Mouse (Mus musculus): ENCODE measurements around the gene Gm20696. TPM values are rescaled to one million over a fixed set of nuclear protein-coding genes. Genes with fewer than 3 reads are reported as not detected.

Gm20696 gene
- polyA plus RNA-seq, 1 experiment from 2014 or later = 2.5 TPM

DNA sequence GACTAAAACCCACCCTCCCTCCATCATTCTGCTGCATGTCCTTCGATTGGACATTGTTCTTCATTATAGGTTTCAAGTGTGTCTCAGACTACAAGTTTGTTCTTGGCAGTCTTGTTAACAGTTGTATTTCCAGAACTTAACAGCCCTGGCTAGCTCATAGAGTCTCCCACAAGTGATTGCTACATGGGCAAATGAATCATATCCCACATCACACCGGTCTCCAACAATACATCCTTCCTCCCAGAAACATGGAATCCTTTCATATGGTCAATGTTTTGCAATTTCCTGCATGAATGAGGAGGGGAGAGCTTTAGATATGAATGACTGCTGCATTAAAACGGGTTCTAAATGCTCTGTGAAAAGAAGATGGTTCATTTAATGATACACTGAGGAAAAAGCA lies 322.8 kb downstream of the Gm20696 start:
- Histone ChIP-seq H3K27me3 (ENCODE audit: control insufficient read depth, insufficient read depth, low read length) (no peaks in the 10 kb centered on the region), H3K4me3 (ENCODE audit: low read depth, low read length) (no peak overlapping the region), H3K27ac (replicated peaks; ENCODE audit: low read depth, low read length) (no peak overlapping the region), H3K9me3 (replicated peaks; ENCODE audit: control insufficient read depth, low read length) (no peaks in the 10 kb centered on the region), H3K4me1 (ENCODE audit: control insufficient read depth, insufficient read depth, low read length) (peaks cover 2% of the 10 kb centered on the region; the same call in 1 of the 2 replicates), H3K36me3 (replicated peaks; ENCODE audit: control insufficient read depth, insufficient read depth, low read depth, low read length) (no peaks in the 10 kb centered on the region), H3K4me2 (ENCODE audit: low read depth, low read length) (no peak overlapping the region), H3K9ac (replicated peaks; ENCODE audit: low read length) (no peak overlapping the region)
- ATAC-seq (replicated peaks; ENCODE audit: insufficient number of reproducible peaks, low FRiP score, low TSS enrichment, low read depth) = no peak
- WGBS = 86% methylated on average over 3 of the region's 3 CpGs
- DNase-seq (ENCODE audit: low spot score) = no peak

DNA sequence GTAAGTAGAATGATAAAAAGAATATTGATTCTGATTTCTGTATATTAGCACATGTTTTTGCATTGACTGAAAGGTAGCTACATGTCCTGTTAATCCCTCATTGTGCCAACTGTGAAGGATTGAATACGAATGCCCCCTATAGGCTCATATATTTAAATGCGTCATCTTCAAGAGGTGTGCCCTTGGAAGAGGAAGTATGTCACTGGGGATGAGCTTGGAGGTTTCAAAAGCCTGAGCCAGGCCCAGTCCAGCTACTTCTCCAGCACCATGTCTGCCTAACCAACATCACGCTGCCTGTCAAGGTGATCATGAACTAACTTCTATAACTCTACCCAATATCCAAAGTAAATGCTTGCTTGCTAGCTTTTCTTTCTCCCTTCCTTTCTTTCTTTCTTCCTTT lies 324.2 kb downstream of the Gm20696 start:
- peaks cover 2% of the 10 kb centered on the region; the same call in 1 of the 2 replicates for H3K4me1 ChIP-seq (ENCODE audit: control insufficient read depth, insufficient read depth, low read length)
- ATAC-seq (replicated peaks; ENCODE audit: insufficient number of reproducible peaks, low FRiP score, low TSS enrichment, low read depth) = no peak
- no peak overlapping the region for H3K9ac ChIP-seq (replicated peaks; ENCODE audit: low read length)
- 97% methylated on average over 3 of the region's 3 CpGs for WGBS
- H3K27ac ChIP-seq (replicated peaks; ENCODE audit: low read depth, low read length) = no peak overlapping the region
- H3K27me3 ChIP-seq (ENCODE audit: control insufficient read depth, insufficient read depth, low read length) = no peaks in the 10 kb centered on the region
- H3K36me3 ChIP-seq (replicated peaks; ENCODE audit: control insufficient read depth, insufficient read depth, low read depth, low read length) = no peaks in the 10 kb centered on the region
- no peak overlapping the region for H3K4me2 ChIP-seq (ENCODE audit: low read depth, low read length)
- no peak overlapping the region for H3K4me3 ChIP-seq (ENCODE audit: low read depth, low read length)
- no peak for DNase-seq (ENCODE audit: low spot score)
- no peaks in the 10 kb centered on the region for H3K9me3 ChIP-seq (replicated peaks; ENCODE audit: control insufficient read depth, low read length)

DNA sequence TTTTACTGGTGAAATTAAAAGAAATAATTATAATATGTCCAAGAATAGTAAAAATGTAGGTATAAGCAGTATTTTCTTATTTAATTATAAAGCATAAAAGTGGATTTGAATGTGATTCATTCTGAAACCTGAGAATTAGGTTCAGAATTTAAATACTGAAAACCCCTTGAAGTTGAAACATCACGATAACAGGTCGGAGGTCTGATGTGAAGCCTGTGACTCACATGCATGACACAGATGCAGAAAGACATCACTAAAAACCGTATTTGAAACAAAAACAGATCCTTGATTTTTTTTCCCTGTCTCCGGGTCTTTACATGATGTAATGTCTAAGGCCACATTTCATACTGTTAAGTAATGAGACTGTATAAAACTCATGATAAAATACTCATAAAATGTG lies 325.7 kb downstream of the Gm20696 start:
- no peak overlapping the region for H3K27ac ChIP-seq (replicated peaks; ENCODE audit: low read depth, low read length)
- no peaks in the 10 kb centered on the region for H3K36me3 ChIP-seq (replicated peaks; ENCODE audit: control insufficient read depth, insufficient read depth, low read depth, low read length)
- no peak overlapping the region for H3K4me2 ChIP-seq (ENCODE audit: low read depth, low read length)
- DNase-seq (ENCODE audit: low spot score) (no peak), ATAC-seq (replicated peaks; ENCODE audit: insufficient number of reproducible peaks, low FRiP score, low TSS enrichment, low read depth) (no peak)
- H3K9ac ChIP-seq (replicated peaks; ENCODE audit: low read length) = no peak overlapping the region
- no peaks in the 10 kb centered on the region for H3K9me3 ChIP-seq (replicated peaks; ENCODE audit: control insufficient read depth, low read length)
- no peaks in the 10 kb centered on the region for H3K27me3 ChIP-seq (ENCODE audit: control insufficient read depth, insufficient read depth, low read length)
- peaks cover 2% of the 10 kb centered on the region; the same call in 1 of the 2 replicates for H3K4me1 ChIP-seq (ENCODE audit: control insufficient read depth, insufficient read depth, low read length)
- no peak overlapping the region for H3K4me3 ChIP-seq (ENCODE audit: low read depth, low read length)
- 73% methylated on average over 4 of the region's 4 CpGs for WGBS

DNA sequence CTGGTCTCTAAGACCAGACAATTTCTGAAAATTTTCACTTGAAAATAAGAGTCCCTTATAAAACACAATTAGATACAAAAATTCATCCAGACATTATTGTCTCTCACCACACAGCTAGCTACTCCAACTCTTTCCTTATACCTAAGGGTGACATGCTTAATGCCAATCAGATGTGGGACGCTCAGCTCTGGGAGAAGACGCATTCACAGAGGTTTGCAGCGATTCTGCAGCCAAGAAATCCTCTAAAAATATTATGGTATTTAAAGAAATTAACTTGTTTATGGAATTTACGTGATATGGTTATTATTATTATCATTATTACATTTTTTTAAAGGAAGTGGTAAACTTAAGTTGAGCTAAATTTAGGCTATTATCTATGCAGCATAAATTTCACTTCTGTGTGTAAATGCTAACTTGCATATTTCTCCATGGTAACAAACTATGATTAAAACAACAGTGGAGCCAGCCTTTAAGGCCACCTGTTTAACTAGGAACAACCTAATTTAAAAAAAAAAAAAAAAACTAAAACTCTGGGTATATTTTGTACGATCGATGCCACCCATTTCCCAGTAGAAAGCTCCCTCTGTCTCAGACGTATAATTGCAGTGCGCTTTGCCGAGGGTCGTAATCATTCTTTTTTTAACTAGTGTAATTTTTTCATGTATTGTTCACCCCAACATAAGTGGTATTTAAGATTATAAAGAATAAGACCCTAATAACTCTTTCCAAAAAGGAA lies 326.4 kb downstream of the Gm20696 start:
- WGBS = 64% methylated on average over 10 of the region's 10 CpGs
- no peak overlapping the region for H3K4me3 ChIP-seq (ENCODE audit: low read depth, low read length)
- H3K4me2 ChIP-seq (ENCODE audit: low read depth, low read length) = no peak overlapping the region
- no peak overlapping the region for H3K27ac ChIP-seq (replicated peaks; ENCODE audit: low read depth, low read length)
- DNase-seq (ENCODE audit: low spot score) = peak; percentile 39
- H3K9me3 ChIP-seq (replicated peaks; ENCODE audit: control insufficient read depth, low read length) = no peaks in the 10 kb centered on the region
- no peak overlapping the region for H3K9ac ChIP-seq (replicated peaks; ENCODE audit: low read length)
- ATAC-seq (replicated peaks; ENCODE audit: insufficient number of reproducible peaks, low FRiP score, low TSS enrichment, low read depth) = no peak
- H3K4me1 ChIP-seq (ENCODE audit: control insufficient read depth, insufficient read depth, low read length) = peaks cover 2% of the 10 kb centered on the region; the same call in 1 of the 2 replicates
- H3K36me3 ChIP-seq (replicated peaks; ENCODE audit: control insufficient read depth, insufficient read depth, low read depth, low read length) = no peaks in the 10 kb centered on the region
- H3K27me3 ChIP-seq (ENCODE audit: control insufficient read depth, insufficient read depth, low read length) = no peaks in the 10 kb centered on the region

DNA sequence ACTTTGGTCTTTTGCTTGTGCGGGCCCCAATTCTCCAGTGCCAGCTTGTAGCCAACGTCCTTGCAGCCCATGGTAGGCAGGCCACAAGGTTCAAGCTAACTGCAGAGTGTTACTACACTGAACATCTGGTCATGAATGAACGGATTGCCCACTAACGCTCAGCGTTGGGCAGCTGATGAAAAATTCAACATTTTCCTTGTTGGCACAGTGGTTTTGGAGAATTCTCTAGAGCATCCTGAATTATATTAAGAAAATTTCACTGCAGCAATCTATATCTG lies 327.3 kb downstream of the Gm20696 start:
- WGBS = 62% methylated on average over 5 of the region's 5 CpGs
- DNase-seq (ENCODE audit: low spot score) (no peak), ATAC-seq (replicated peaks; ENCODE audit: insufficient number of reproducible peaks, low FRiP score, low TSS enrichment, low read depth) (no peak)
- no peaks in the 10 kb centered on the region for H3K36me3 ChIP-seq (replicated peaks; ENCODE audit: control insufficient read depth, insufficient read depth, low read depth, low read length)
- H3K9me3 ChIP-seq (replicated peaks; ENCODE audit: control insufficient read depth, low read length) = no peaks in the 10 kb centered on the region
- H3K4me2 ChIP-seq (ENCODE audit: low read depth, low read length) = no peak overlapping the region
- H3K9ac ChIP-seq (replicated peaks; ENCODE audit: low read length) = no peak overlapping the region
- H3K27ac ChIP-seq (replicated peaks; ENCODE audit: low read depth, low read length) = no peak overlapping the region
- no peaks in the 10 kb centered on the region for H3K27me3 ChIP-seq (ENCODE audit: control insufficient read depth, insufficient read depth, low read length)
- H3K4me3 ChIP-seq (ENCODE audit: low read depth, low read length) = no peak overlapping the region
- H3K4me1 ChIP-seq (ENCODE audit: control insufficient read depth, insufficient read depth, low read length) = peaks cover 2% of the 10 kb centered on the region; the same call in 1 of the 2 replicates

- Histone ChIP-seq H3K4me3 (ENCODE audit: low read depth, low read length) (no peak overlapping the region), H3K9ac (replicated peaks; ENCODE audit: low read length) (no peak overlapping the region), H3K27ac (replicated peaks; ENCODE audit: low read depth, low read length) (no peak overlapping the region), H3K4me2 (ENCODE audit: low read depth, low read length) (no peak overlapping the region), H3K36me3 (replicated peaks; ENCODE audit: control insufficient read depth, insufficient read depth, low read depth, low read length) (no peaks in the 10 kb centered on the region), H3K4me1 (ENCODE audit: control insufficient read depth, insufficient read depth, low read length) (peaks cover 2% of the 10 kb centered on the region; the same call in 1 of the 2 replicates), H3K27me3 (ENCODE audit: control insufficient read depth, insufficient read depth, low read length) (no peaks in the 10 kb centered on the region), H3K9me3 (replicated peaks; ENCODE audit: control insufficient read depth, low read length) (no peaks in the 10 kb centered on the region)
- DNase-seq (ENCODE audit: low spot score) (no peak), ATAC-seq (replicated peaks; ENCODE audit: insufficient number of reproducible peaks, low FRiP score, low TSS enrichment, low read depth) (no peak)
- WGBS = 51% methylated on average over 9 of the region's 9 CpGs
Observed at GRCm38 (mm10) chr6:99338593-99339342, 327.8 kb downstream of the Gm20696 start.

DNA sequence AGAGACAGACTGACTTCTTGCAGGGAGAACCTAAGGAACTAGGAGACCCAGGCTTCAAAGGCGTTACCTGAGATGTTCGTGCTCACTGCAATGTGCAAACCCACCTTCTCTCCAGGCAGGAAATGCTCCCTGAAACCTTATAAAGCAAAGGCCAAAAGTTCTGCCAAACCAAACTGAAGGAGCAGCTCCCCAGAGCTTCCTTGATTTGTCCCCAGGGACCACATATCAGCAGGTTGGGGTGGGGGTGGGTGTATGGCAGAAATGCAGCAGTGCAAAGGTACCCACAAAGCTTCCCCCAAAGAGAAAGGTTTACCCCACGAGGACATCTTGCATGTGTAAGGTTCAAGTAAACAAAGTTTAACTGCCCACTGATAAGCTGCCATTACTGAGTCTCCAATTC lies 328.4 kb downstream of the Gm20696 start:
- no peaks in the 10 kb centered on the region for H3K9me3 ChIP-seq (replicated peaks; ENCODE audit: control insufficient read depth, low read length)
- H3K4me2 ChIP-seq (ENCODE audit: low read depth, low read length) = no peak overlapping the region
- no peak overlapping the region for H3K9ac ChIP-seq (replicated peaks; ENCODE audit: low read length)
- no peaks in the 10 kb centered on the region for H3K27me3 ChIP-seq (ENCODE audit: control insufficient read depth, insufficient read depth, low read length)
- H3K36me3 ChIP-seq (replicated peaks; ENCODE audit: control insufficient read depth, insufficient read depth, low read depth, low read length) = no peaks in the 10 kb centered on the region
- H3K27ac ChIP-seq (replicated peaks; ENCODE audit: low read depth, low read length) = no peak overlapping the region
- 53% methylated on average over 3 of the region's 3 CpGs for WGBS
- H3K4me1 ChIP-seq (ENCODE audit: control insufficient read depth, insufficient read depth, low read length) = peaks cover 2% of the 10 kb centered on the region; the same call in 1 of the 2 replicates
- ATAC-seq (replicated peaks; ENCODE audit: insufficient number of reproducible peaks, low FRiP score, low TSS enrichment, low read depth) (no peak), DNase-seq (ENCODE audit: low spot score) (no peak)
- H3K4me3 ChIP-seq (ENCODE audit: low read depth, low read length) = no peak overlapping the region

DNA sequence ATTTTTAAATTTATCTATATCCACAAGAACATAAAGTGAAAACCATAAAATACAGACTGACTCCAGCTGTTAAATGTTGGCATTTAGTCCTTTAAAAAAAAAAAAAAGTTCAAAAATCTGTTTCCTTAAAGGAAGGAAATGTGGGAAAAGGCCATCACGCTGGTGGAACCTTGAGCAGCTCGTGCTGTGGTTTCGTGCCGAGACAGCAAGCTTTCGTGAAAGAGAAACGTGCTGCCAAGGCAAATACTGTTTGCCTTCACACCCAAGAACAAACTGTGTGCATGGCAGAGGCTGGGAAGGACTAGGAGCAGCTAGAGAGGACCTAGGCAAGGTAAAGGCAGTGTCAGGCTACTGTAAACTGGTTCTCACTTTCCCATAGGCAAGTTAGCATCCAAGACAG lies 329.0 kb downstream of the Gm20696 start:
- Histone ChIP-seq H3K9me3 (replicated peaks; ENCODE audit: control insufficient read depth, low read length) (no peaks in the 10 kb centered on the region), H3K4me1 (ENCODE audit: control insufficient read depth, insufficient read depth, low read length) (peaks cover 2% of the 10 kb centered on the region; the same call in 1 of the 2 replicates), H3K9ac (replicated peaks; ENCODE audit: low read length) (no peak overlapping the region), H3K27me3 (ENCODE audit: control insufficient read depth, insufficient read depth, low read length) (no peaks in the 10 kb centered on the region), H3K4me2 (ENCODE audit: low read depth, low read length) (no peak overlapping the region), H3K4me3 (ENCODE audit: low read depth, low read length) (no peak overlapping the region), H3K36me3 (replicated peaks; ENCODE audit: control insufficient read depth, insufficient read depth, low read depth, low read length) (no peaks in the 10 kb centered on the region), H3K27ac (replicated peaks; ENCODE audit: low read depth, low read length) (no peak overlapping the region)
- DNase-seq (ENCODE audit: low spot score) (no peak), ATAC-seq (replicated peaks; ENCODE audit: insufficient number of reproducible peaks, low FRiP score, low TSS enrichment, low read depth) (no peak)
- 59% methylated on average over 6 of the region's 6 CpGs for WGBS

All from embryonic facial prominence, embryonic 11.5 days (tissue).